Mouse (Mus musculus): ENCODE data around the gene Napa. TPM values are rescaled to one million over a fixed set of nuclear protein-coding genes. Genes with fewer than 3 reads are reported as not detected.

Napa gene
- total RNA-seq, 2 experiments from 2014 or later, result 102 to 107 TPM

DNA sequence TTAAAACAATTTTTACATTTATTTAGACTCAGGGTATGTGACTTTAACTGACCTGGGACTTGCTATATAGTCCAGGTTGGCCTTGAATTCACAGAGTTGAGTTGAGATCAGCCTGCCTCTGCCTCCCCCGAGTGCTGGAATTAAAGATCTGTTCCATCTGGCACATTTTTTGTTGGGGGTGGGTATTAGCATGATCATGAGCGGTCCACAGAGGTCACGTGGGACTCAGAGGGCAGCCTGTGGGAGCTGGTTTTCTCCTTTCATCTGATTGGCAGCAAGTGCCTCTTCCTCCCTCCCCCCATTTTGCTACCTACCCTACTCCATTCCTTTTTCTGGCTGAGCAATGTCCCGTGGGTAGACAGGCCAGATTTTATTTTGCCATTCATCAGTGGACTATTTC lies 17.7 kb upstream of the Napa start:
- intact Hi-C loops (cut with DNase I; ENCODE audit: low total_unique reads), result no loop called here
- DNase-seq, result no peak

DNA sequence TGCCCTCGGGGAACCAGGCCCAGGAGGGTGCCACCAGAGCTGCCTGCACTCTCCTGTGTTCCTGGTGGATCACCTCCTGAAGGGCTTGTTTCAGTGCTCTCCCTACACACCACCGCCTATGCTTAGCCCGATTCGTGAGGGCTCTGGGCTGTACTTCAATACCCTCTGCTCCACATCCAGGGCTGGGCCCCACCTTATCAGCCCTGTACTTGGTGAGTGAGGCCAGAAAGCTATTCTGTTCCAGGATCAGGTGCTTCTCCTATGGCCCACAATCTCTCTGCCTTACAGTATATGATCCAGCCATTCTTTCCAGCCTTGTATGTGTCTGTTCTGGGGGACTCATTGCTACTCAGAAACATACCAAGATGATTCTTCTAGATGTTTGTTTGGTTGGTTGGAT lies 14.9 kb upstream of the Napa start:
- no peak for DNase-seq
- intact Hi-C loops (cut with DNase I; ENCODE audit: low total_unique reads), result no loop called here

GRCm38 (mm10) chr7:16087587-16087986 lies 10.7 kb upstream of the Napa start:
- intact Hi-C loops (cut with DNase I; ENCODE audit: low total_unique reads), result no loop called here
- DNase-seq, result no peak

DNA sequence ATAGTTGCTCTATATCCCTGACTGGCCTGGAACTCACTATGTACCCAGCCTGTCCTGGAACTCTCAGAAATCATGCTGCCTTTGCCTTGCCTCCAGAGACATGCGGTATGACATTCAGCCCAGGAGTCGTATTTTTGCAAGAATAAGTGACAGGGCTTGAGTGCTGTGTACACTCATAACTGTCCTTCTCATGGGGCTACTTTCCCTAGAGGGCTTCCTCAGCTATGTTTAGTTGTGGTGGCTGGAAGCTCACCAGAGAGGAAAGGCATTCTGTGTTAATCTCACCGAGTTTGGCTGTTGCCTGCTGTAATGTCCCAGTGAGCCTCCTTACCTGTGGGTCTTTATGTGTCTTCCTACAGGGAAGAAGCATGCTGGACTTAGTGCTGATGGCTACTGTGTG lies 3.7 kb upstream of the Napa start:
- no peak for DNase-seq
- intact Hi-C loops (cut with DNase I; ENCODE audit: low total_unique reads), result loop anchor here (5.0 kb wide), 1 partner anchor 78 kb away; no protein-coding TSS in a partner anchor

DNA sequence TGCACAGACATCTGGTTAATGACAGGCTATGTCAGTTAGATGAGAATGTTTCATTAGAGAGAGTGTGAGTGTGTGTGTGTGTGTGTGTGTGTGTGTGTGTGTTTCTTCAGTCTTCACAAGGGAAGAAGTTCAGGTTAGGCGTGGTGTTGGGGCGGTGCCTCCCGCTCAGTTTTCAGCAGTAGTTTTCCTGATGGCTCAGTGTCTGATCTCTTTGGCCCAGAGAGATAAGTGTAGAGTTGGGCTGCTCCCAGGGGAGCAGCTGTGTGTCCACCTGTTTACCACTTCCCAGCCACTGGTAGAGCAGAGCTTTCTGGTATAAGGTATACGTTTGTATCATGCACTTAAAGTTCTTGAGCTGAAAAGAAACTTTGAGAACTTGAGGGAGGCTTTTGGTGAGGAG lies 1.6 kb downstream of the Napa start:
- intact Hi-C loops (cut with DNase I; ENCODE audit: low total_unique reads), result no loop called here

GRCm38 (mm10) chr7:16101081-16101480 lies 2.8 kb downstream of the Napa start:
- intact Hi-C loops (cut with DNase I; ENCODE audit: low total_unique reads), result no loop called here
- DNase-seq, result no peak

More for the DNA sequence above, 1.6 kb downstream of the Napa start:
- no peak for DNase-seq

DNA sequence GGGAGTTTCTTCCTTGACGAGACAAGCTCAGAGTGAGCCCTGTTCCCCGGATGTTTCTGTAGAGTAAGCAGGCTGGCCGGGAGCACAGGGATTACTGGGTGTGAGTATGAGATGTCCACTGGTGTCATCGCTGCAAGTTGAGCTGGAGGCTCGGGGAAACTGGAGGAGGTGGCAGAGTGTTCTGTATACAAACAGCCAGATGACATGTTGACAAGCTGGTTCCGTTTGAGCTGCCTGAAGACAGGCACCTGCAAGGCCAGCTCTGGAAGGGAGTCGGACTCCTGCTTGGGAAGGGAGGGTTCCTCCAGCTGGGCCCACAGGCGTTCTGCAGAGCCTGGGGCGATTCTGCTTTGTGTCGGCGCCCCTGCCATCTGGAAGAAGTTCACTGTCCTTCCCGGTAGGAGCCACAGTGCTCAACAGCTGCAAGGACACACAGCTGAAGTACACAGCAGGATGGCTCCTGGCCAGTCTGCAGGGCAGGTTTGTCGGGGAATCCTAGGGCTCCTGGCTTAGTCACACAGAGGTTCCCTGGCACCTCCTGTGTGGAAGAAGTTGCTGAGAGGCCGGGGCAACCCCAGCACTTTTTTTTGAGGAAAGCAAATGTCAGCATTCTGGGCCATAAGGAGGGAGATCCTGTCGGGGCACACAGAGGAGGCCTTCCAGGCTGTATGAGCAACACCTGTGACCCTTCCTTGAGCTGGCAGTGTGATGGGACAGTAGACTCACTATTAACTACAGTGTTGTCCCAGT lies 3.6 kb downstream of the Napa start:
- no peak for DNase-seq
- intact Hi-C loops (cut with DNase I; ENCODE audit: low total_unique reads), result no loop called here

DNA sequence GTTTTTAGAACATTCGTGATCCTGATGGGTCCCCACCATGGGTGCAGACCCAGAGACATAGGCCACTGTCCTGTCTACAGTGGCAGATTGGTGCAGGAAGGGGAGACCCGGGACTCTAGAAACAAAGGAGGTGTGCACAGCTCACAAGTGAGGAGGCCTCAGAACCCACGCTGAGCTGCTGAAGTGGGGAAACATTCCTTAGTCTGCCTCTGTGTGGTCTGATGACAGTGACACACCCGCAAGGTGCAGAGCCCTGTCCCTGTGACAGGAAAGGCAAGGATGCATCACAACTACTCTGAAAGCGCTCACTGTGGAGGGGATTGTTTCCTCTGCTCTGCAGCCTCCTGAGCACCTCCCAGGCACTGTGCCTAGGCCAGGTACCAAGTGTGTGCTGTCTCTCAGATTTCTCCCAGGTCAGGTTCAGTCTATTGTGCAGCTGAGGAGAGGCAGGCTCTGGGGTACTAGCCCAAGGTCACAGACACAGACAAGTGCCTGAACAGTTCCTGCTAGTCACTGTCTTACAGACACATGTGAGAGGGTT lies 4.5 kb downstream of the Napa start:
- intact Hi-C loops (cut with DNase I; ENCODE audit: low total_unique reads), result no loop called here
- no peak for DNase-seq

DNA sequence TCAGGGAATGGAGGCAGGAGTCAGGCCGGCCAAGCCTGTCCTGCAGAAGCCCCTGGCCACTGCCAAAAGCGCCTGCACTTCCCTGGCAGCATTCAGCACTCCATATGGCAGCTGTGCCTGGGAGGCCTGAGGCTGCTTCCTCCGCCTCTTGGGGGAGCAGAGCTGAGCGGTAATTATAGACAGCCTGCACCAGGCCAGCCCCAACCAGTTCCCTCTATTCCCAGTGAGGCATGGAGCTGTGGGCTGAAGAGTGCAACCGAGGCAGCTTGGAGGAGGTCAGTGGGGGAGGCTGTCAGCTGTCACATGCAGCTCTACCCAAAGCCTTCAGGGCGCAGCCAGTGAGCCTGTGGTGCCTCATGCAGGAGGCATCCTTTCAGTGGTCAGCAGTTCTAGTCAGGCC lies 5.5 kb downstream of the Napa start:
- intact Hi-C loops (cut with DNase I; ENCODE audit: low total_unique reads), result no loop called here
- DNase-seq, result peak; percentile 34

- intact Hi-C loops (cut with DNase I; ENCODE audit: low total_unique reads), result no loop called here
Measured at GRCm38 (mm10) chr7:16104611-16105388, 6.5 kb downstream of the Napa start.

GRCm38 (mm10) chr7:16108886-16109542 lies 10.8 kb downstream of the Napa start:
- intact Hi-C loops (cut with DNase I; ENCODE audit: low total_unique reads), result no loop called here
- no peak for DNase-seq

More at GRCm38 (mm10) chr7:16104611-16105388, 6.5 kb downstream of the Napa start:
- DNase-seq, result no peak

GRCm38 (mm10) chr7:16110158-16110557 lies 11.9 kb downstream of the Napa start:
- intact Hi-C loops (cut with DNase I; ENCODE audit: low total_unique reads), result no loop called here
- DNase-seq, result no peak

- no peak for DNase-seq
- intact Hi-C loops (cut with DNase I; ENCODE audit: low total_unique reads), result no loop called here
Measured at GRCm38 (mm10) chr7:16111284-16112090, 13.2 kb downstream of the Napa start.

- intact Hi-C loops (cut with DNase I; ENCODE audit: low total_unique reads), result no loop called here
- DNase-seq, result no peak
Measured at GRCm38 (mm10) chr7:16116418-16116817, 18.2 kb downstream of the Napa start.

DNA sequence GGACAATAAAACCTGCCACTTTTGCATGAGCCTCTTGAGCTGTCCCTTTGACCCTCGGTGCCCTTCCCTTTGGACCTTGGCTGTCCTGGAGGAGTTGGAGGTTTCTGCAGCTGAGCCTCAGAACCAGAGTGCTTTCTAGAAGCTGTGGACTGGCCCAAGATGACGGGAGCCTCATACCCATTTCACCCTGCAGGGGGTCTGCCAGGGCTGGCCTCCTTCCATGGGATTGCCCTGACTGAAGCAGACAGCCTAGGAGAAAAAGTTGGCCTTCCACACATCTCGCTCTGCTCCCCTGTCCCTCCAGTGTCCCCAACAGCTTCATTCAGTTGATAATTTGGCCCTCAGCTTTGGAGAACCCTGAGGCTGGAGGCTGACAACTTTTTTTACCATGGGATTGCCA lies 18.8 kb downstream of the Napa start:
- intact Hi-C loops (cut with DNase I; ENCODE audit: low total_unique reads), result no loop called here
- no peak for DNase-seq

- peak; percentile 90 for DNase-seq
- intact Hi-C loops (cut with DNase I; ENCODE audit: low total_unique reads), result no loop called here
Measured at GRCm38 (mm10) chr7:16119569-16120261, 21.5 kb downstream of the Napa start, which contains the start of gene Kptn. Gene Kptn (plus strand): TSS chr7:16119895.

DNA sequence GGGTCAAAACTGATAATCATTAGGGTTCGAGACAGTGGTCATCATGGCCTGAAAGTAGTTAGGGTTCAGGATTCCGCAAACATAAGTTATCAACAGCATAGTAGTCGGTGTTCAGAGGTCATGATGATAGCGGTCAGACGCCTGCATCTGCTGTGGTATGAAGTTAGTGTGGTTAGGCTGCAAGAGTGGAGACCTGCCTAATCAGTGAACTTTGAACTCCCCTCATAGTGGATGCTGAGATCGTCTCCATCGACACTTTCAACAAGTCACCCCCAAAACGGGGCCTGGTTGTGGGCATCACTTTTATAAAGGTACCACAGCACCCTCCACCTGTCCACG lies 22.0 kb downstream of the Napa start:
- DNase-seq, result no peak
- intact Hi-C loops (cut with DNase I; ENCODE audit: low total_unique reads), result no loop called here

- DNase-seq, result no peak
- intact Hi-C loops (cut with DNase I; ENCODE audit: low total_unique reads), result no loop called here
Measured at GRCm38 (mm10) chr7:16125829-16126228, 27.6 kb downstream of the Napa start.

DNA sequence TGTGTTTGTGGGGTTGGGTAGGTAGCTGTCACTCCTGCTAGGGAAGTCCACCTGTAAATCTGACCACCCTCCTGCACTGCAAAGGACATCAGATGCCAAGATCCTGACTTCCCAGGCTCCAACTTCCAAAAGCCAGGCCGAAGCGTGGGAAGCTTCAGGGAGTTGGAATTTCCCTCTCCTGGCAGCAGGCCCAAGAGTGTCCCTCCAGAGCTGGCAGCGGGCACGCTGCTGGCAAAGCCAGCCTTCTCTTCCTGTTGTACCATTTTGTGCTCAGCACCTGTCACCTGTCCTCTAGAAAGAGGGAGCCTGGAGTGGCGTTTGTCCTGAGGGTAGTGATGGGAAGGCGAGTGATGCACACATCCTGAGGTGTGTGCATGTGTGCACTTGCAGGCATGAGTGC lies 30.1 kb downstream of the Napa start:
- DNase-seq, result no peak
- intact Hi-C loops (cut with DNase I; ENCODE audit: low total_unique reads), result no loop called here
